Mouse (Mus musculus) midbrain, embryonic 11.5 days (tissue): ENCODE data around the gene Erc2. TPM values are rescaled to one million over a fixed set of nuclear protein-coding genes. Genes with fewer than 3 reads are reported as not detected.

Source experiments
- ATAC-seq: fragments of 200-750 bp; cut with Nextera tagmentation; 2 replicates; pipeline ENCODE4 v1.8.0; 2017; ENCODE audit warnings: moderate TSS enrichment, moderate library complexity; ENCODE audit not compliant: low FRiP score
- DNase-seq: peaks from one replicate; pipeline ENCODE4 v3.0.0; 2015; ENCODE audit warnings: low spot score; ENCODE audit errors: missing footprints
- H3K27ac ChIP-seq: fragments of 300-500 bp; sonication (generic); 2 replicates; pipeline ENCODE4 v1.5.1; 2014; ENCODE audit warnings: low read depth, low read length
- H3K27me3 ChIP-seq: fragments of 300-500 bp; sonication (generic); 2 replicates; pipeline ENCODE4 v1.6.1; 2014; ENCODE audit warnings: mild to moderate bottlenecking, low read length, moderate library complexity, mixed read lengths; ENCODE audit not compliant: control insufficient read depth, insufficient read depth
- H3K36me3 ChIP-seq: fragments of 300-500 bp; sonication (generic); 2 replicates; pipeline ENCODE4 v1.6.1; 2014; ENCODE audit warnings: mild to moderate bottlenecking, low read length, moderate library complexity, mixed read lengths; ENCODE audit not compliant: control insufficient read depth, insufficient read depth
- H3K4me1 ChIP-seq: fragments of 300-500 bp; sonication (generic); 2 replicates; pipeline ENCODE4 v1.6.1; 2014; ENCODE audit warnings: low read length; ENCODE audit not compliant: control insufficient read depth, insufficient read depth
- H3K4me2 ChIP-seq: fragments of 300-500 bp; sonication (generic); 2 replicates; pipeline ENCODE4 v1.6.1; 2014; ENCODE audit warnings: mild to moderate bottlenecking, moderate library complexity
- H3K4me3 ChIP-seq: fragments of 300-500 bp; sonication (generic); 2 replicates; pipeline ENCODE4 v1.5.1; 2014; ENCODE audit warnings: low read depth, low read length
- H3K9ac ChIP-seq: fragments of 300-500 bp; sonication (generic); 2 replicates; pipeline ENCODE4 v1.6.1; 2014; ENCODE audit warnings: low read length
- H3K9me3 ChIP-seq: fragments of 300-500 bp; sonication (generic); 2 replicates; pipeline ENCODE4 v1.6.1; 2016; ENCODE audit warnings: low read length; ENCODE audit not compliant: control insufficient read depth
- WGBS: fragments of 180-500 bp; shearing (Covaris S2); extraction: QIAGEN DNeasy Blood & Tissue Kit; methylation state at CpG from one replicate; pipeline ENCODE4 v1.1.7; 2014; 5-methylcytosine and 5-hydroxymethylcytosine counted together
- polyA plus RNA-seq: library from polyadenylated mRNA; unstranded; fragments of >200 nt; fragmentation: Nextera tagmentation; extraction: Ambion mirVana; gene quantifications from 2 replicates; pipeline ENCODE4 v1.2.1, GENCODE M21; 2014

Erc2 gene
- polyA plus RNA-seq, 1 experiment from 2014 or later, result 10.6 TPM

GRCm38 (mm10) chr14:27775367-27775766 is 153.1 kb downstream of the Erc2 start:
- H3K9ac ChIP-seq, result no peak overlapping the region
- no peaks in the 10 kb centered on the region for H3K27me3 ChIP-seq
- no peak overlapping the region for H3K27ac ChIP-seq
- ATAC-seq, result no peak
- no peaks in the 10 kb centered on the region for H3K9me3 ChIP-seq
- H3K36me3 ChIP-seq, result no peaks in the 10 kb centered on the region
- 58% methylated on average over 5 of the region's 5 CpGs for WGBS
- peak; percentile 85 for DNase-seq
- H3K4me2 ChIP-seq, result no peak overlapping the region
- H3K4me1 ChIP-seq, result no peaks in the 10 kb centered on the region
- no peak overlapping the region for H3K4me3 ChIP-seq

GRCm38 (mm10) chr14:27778503-27778902 is 156.3 kb downstream of the Erc2 start:
- no peaks in the 10 kb centered on the region for H3K36me3 ChIP-seq
- H3K27me3 ChIP-seq, result no peaks in the 10 kb centered on the region
- no peak overlapping the region for H3K4me3 ChIP-seq
- H3K4me2 ChIP-seq, result no peak overlapping the region
- no peaks in the 10 kb centered on the region for H3K4me1 ChIP-seq
- WGBS, result 74% methylated on average over 8 of the region's 8 CpGs
- DNase-seq (no peak), ATAC-seq (no peak)
- H3K9ac ChIP-seq, result no peak overlapping the region
- no peak overlapping the region for H3K27ac ChIP-seq
- no peaks in the 10 kb centered on the region for H3K9me3 ChIP-seq

GRCm38 (mm10) chr14:27778982-27779701 is 156.9 kb downstream of the Erc2 start:
- H3K36me3 ChIP-seq, result no peaks in the 10 kb centered on the region
- H3K27ac ChIP-seq, result no peak overlapping the region
- no peak overlapping the region for H3K4me2 ChIP-seq
- no peaks in the 10 kb centered on the region for H3K9me3 ChIP-seq
- 80% methylated on average over 2 of the region's 2 CpGs for WGBS
- no peaks in the 10 kb centered on the region for H3K4me1 ChIP-seq
- ATAC-seq (no peak), DNase-seq (no peak)
- no peak overlapping the region for H3K9ac ChIP-seq
- H3K27me3 ChIP-seq, result no peaks in the 10 kb centered on the region
- no peak overlapping the region for H3K4me3 ChIP-seq

GRCm38 (mm10) chr14:27781221-27781620 is 159.0 kb downstream of the Erc2 start:
- no peak overlapping the region for H3K27ac ChIP-seq
- no peak for DNase-seq
- no peaks in the 10 kb centered on the region for H3K36me3 ChIP-seq
- ATAC-seq, result no peak
- no peaks in the 10 kb centered on the region for H3K27me3 ChIP-seq
- H3K9ac ChIP-seq, result no peak overlapping the region
- no peaks in the 10 kb centered on the region for H3K4me1 ChIP-seq
- H3K9me3 ChIP-seq, result no peaks in the 10 kb centered on the region
- H3K4me2 ChIP-seq, result no peak overlapping the region
- 78% methylated on average over 1 of the region's 1 CpGs for WGBS
- no peak overlapping the region for H3K4me3 ChIP-seq

- Histone ChIP-seq H3K9me3 (no peaks in the 10 kb centered on the region), H3K4me2 (no peak overlapping the region), H3K36me3 (no peaks in the 10 kb centered on the region), H3K4me3 (no peak overlapping the region), H3K27ac (no peak overlapping the region), H3K4me1 (no peaks in the 10 kb centered on the region), H3K9ac (no peak overlapping the region), H3K27me3 (no peaks in the 10 kb centered on the region)
- DNase-seq (no peak), ATAC-seq (no peak)
- 90% methylated on average over 4 of the region's 4 CpGs for WGBS
These were observed 162.6 kb downstream of the Erc2 start for GRCm38 (mm10) chr14:27784826-27785225.

GRCm38 (mm10) chr14:27785562-27785961 is 163.3 kb downstream of the Erc2 start:
- Histone ChIP-seq H3K9ac (no peak overlapping the region), H3K4me2 (no peak overlapping the region), H3K36me3 (no peaks in the 10 kb centered on the region), H3K27ac (no peak overlapping the region), H3K4me3 (no peak overlapping the region), H3K4me1 (no peaks in the 10 kb centered on the region), H3K9me3 (no peaks in the 10 kb centered on the region), H3K27me3 (no peaks in the 10 kb centered on the region)
- WGBS, result 94% methylated on average over 2 of the region's 2 CpGs
- no peak for DNase-seq
- no peak for ATAC-seq

GRCm38 (mm10) chr14:27789066-27789898 is 167.1 kb downstream of the Erc2 start:
- Histone ChIP-seq H3K27me3 (no peaks in the 10 kb centered on the region), H3K4me1 (no peaks in the 10 kb centered on the region), H3K36me3 (no peaks in the 10 kb centered on the region), H3K4me2 (no peak overlapping the region), H3K9me3 (no peaks in the 10 kb centered on the region), H3K4me3 (no peak overlapping the region), H3K9ac (no peak overlapping the region), H3K27ac (no peak overlapping the region)
- 82% methylated on average over 6 of the region's 6 CpGs for WGBS
- DNase-seq (peak; percentile 78), ATAC-seq (no peak)

- Histone ChIP-seq H3K9me3 (no peaks in the 10 kb centered on the region), H3K9ac (no peak overlapping the region), H3K4me1 (0 out of 2 replicates have a peak, but pooled peaks cover 3% of the 10 kb centered on the region), H3K27ac (no peak overlapping the region), H3K4me2 (no peak overlapping the region), H3K36me3 (no peaks in the 10 kb centered on the region), H3K27me3 (no peaks in the 10 kb centered on the region), H3K4me3 (no peak overlapping the region)
- DNase-seq (no peak), ATAC-seq (no peak)
- 74% methylated on average over 11 of the region's 11 CpGs for WGBS
These were observed 176.1 kb downstream of the Erc2 start for GRCm38 (mm10) chr14:27798184-27798934.

GRCm38 (mm10) chr14:27800766-27801165 is 178.5 kb downstream of the Erc2 start:
- Histone ChIP-seq H3K4me2 (no peak overlapping the region), H3K27me3 (no peaks in the 10 kb centered on the region), H3K4me1 (peaks cover 8% of the 10 kb centered on the region), H3K36me3 (no peaks in the 10 kb centered on the region), H3K9me3 (no peaks in the 10 kb centered on the region), H3K4me3 (no peak overlapping the region), H3K9ac (no peak overlapping the region), H3K27ac (no peak overlapping the region)
- ATAC-seq, result no peak
- WGBS, result 67% methylated on average over 6 of the region's 6 CpGs
- no peak for DNase-seq
